Mouse (Mus musculus): ENCODE results near the gene Mrm2. TPM values are rescaled to one million over a fixed set of nuclear protein-coding genes. Genes with fewer than 3 reads are reported as not detected.

Mrm2 gene
- polyA plus RNA-seq (2015; fragmentation: Nextera tagmentation; extraction: Ambion mirVana): 19.6 and 20.2 TPM in 2 replicates

GRCm38 (mm10) chr5:140331615-140332512 is at the start of gene Mrm2:
Mrm2 (minus strand) TSS chr5:140331898.
- Histone ChIP-seq H3K4me2 (peak within 1 kb of the TSS; percentile 89), H3K4me3 (peak within 1 kb of the TSS; percentile 55), H3K36me3 (peaks cover 19% of the 10 kb centered on the region), H3K9me3 (no peaks in the 10 kb centered on the region), H3K4me1 (peaks cover 17% of the 10 kb centered on the region), H3K9ac (peak within 1 kb of the TSS; percentile 65), H3K27ac (peak within 1 kb of the TSS; percentile 89), H3K27me3 (no peaks in the 10 kb centered on the region)
- peak; percentile 68 for ATAC-seq (ENCODE audit: insufficient number of reproducible peaks, low FRiP score, low TSS enrichment, low read depth)
- WGBS: under 1% methylated on average over 39 of the region's 39 CpGs

GRCm38 (mm10) chr5:140381156-140381555 is 49.5 kb upstream of the Mrm2 start:
- H3K27ac ChIP-seq: no peak overlapping the region
- no peak overlapping the region for H3K4me2 ChIP-seq
- no peaks in the 10 kb centered on the region for H3K36me3 ChIP-seq
- H3K9ac ChIP-seq: no peak overlapping the region
- H3K9me3 ChIP-seq: no peaks in the 10 kb centered on the region
- peaks cover 11% of the 10 kb centered on the region for H3K4me1 ChIP-seq
- WGBS: 86% methylated on average over 7 of the region's 7 CpGs
- no peak overlapping the region for H3K4me3 ChIP-seq
- no peak for ATAC-seq (ENCODE audit: insufficient number of reproducible peaks, low FRiP score, low TSS enrichment, low read depth)
- H3K27me3 ChIP-seq: no peaks in the 10 kb centered on the region

- Histone ChIP-seq H3K27ac (no peak overlapping the region), H3K4me2 (no peak overlapping the region), H3K4me1 (peaks cover 10% of the 10 kb centered on the region), H3K4me3 (no peak overlapping the region), H3K9ac (no peak overlapping the region), H3K27me3 (no peaks in the 10 kb centered on the region), H3K36me3 (no peaks in the 10 kb centered on the region), H3K9me3 (no peaks in the 10 kb centered on the region)
- no peak for ATAC-seq (ENCODE audit: insufficient number of reproducible peaks, low FRiP score, low TSS enrichment, low read depth)
- WGBS: 72% methylated on average over 6 of the region's 6 CpGs
These were observed 47.6 kb upstream of the Mrm2 start for GRCm38 (mm10) chr5:140379299-140379698.

GRCm38 (mm10) chr5:140378121-140378853 is 46.6 kb upstream of the Mrm2 start:
- WGBS: 79% methylated on average over 6 of the region's 6 CpGs
- Histone ChIP-seq H3K36me3 (no peaks in the 10 kb centered on the region), H3K4me2 (no peak overlapping the region), H3K9me3 (no peaks in the 10 kb centered on the region), H3K9ac (no peak overlapping the region), H3K27me3 (no peaks in the 10 kb centered on the region), H3K4me3 (no peak overlapping the region), H3K4me1 (0 out of 2 replicates have a peak, but pooled peaks cover 3% of the 10 kb centered on the region), H3K27ac (no peak overlapping the region)
- no peak for ATAC-seq (ENCODE audit: insufficient number of reproducible peaks, low FRiP score, low TSS enrichment, low read depth)

GRCm38 (mm10) chr5:140375249-140375829 is 43.6 kb upstream of the Mrm2 start:
- H3K4me1 ChIP-seq: peaks cover 8% of the 10 kb centered on the region
- no peak overlapping the region for H3K4me3 ChIP-seq
- H3K9me3 ChIP-seq: no peaks in the 10 kb centered on the region
- H3K27ac ChIP-seq: no peak overlapping the region
- H3K36me3 ChIP-seq: no peaks in the 10 kb centered on the region
- H3K27me3 ChIP-seq: no peaks in the 10 kb centered on the region
- WGBS: 81% methylated on average over 4 of the region's 4 CpGs
- no peak overlapping the region for H3K9ac ChIP-seq
- ATAC-seq (ENCODE audit: insufficient number of reproducible peaks, low FRiP score, low TSS enrichment, low read depth): no peak
- no peak overlapping the region for H3K4me2 ChIP-seq

- no peak overlapping the region for H3K27ac ChIP-seq
- H3K4me3 ChIP-seq: no peak overlapping the region
- no peak overlapping the region for H3K4me2 ChIP-seq
- no peaks in the 10 kb centered on the region for H3K36me3 ChIP-seq
- H3K4me1 ChIP-seq: peaks cover 8% of the 10 kb centered on the region
- WGBS: 51% methylated on average over 3 of the region's 3 CpGs
- no peak for ATAC-seq (ENCODE audit: insufficient number of reproducible peaks, low FRiP score, low TSS enrichment, low read depth)
- H3K9ac ChIP-seq: no peak overlapping the region
- no peaks in the 10 kb centered on the region for H3K9me3 ChIP-seq
- no peaks in the 10 kb centered on the region for H3K27me3 ChIP-seq
These were observed 42.5 kb upstream of the Mrm2 start for GRCm38 (mm10) chr5:140374226-140374625.

GRCm38 (mm10) chr5:140373711-140374110 is 42.0 kb upstream of the Mrm2 start:
- Histone ChIP-seq H3K9ac (no peak overlapping the region), H3K4me2 (no peak overlapping the region), H3K27me3 (no peaks in the 10 kb centered on the region), H3K9me3 (no peaks in the 10 kb centered on the region), H3K36me3 (no peaks in the 10 kb centered on the region), H3K4me1 (peaks cover 8% of the 10 kb centered on the region), H3K4me3 (no peak overlapping the region), H3K27ac (no peak overlapping the region)
- ATAC-seq (ENCODE audit: insufficient number of reproducible peaks, low FRiP score, low TSS enrichment, low read depth): no peak
- 76% methylated on average over 2 of the region's 2 CpGs for WGBS

- 91% methylated on average over 3 of the region's 3 CpGs for WGBS
- H3K4me1 ChIP-seq: peaks cover 6% of the 10 kb centered on the region
- no peak overlapping the region for H3K9ac ChIP-seq
- no peak overlapping the region for H3K4me2 ChIP-seq
- no peak for ATAC-seq (ENCODE audit: insufficient number of reproducible peaks, low FRiP score, low TSS enrichment, low read depth)
- no peak overlapping the region for H3K4me3 ChIP-seq
- peak overlapping the region; percentile 69 for H3K27ac ChIP-seq
- no peaks in the 10 kb centered on the region for H3K36me3 ChIP-seq
- no peaks in the 10 kb centered on the region for H3K27me3 ChIP-seq
- H3K9me3 ChIP-seq: no peaks in the 10 kb centered on the region
These were observed 40.0 kb upstream of the Mrm2 start for GRCm38 (mm10) chr5:140371671-140372070.

GRCm38 (mm10) chr5:140370446-140371254 is 39.0 kb upstream of the Mrm2 start:
- Histone ChIP-seq H3K27me3 (no peaks in the 10 kb centered on the region), H3K4me2 (no peak overlapping the region), H3K36me3 (no peaks in the 10 kb centered on the region), H3K9ac (no peak overlapping the region), H3K27ac (peak overlapping the region; percentile 69), H3K4me3 (no peak overlapping the region), H3K4me1 (peaks cover 6% of the 10 kb centered on the region), H3K9me3 (no peaks in the 10 kb centered on the region)
- ATAC-seq (ENCODE audit: insufficient number of reproducible peaks, low FRiP score, low TSS enrichment, low read depth): no peak
- WGBS: 61% methylated on average over 6 of the region's 6 CpGs

- Histone ChIP-seq H3K9ac (no peak overlapping the region), H3K27me3 (no peaks in the 10 kb centered on the region), H3K4me2 (no peak overlapping the region), H3K36me3 (no peaks in the 10 kb centered on the region), H3K4me1 (peaks cover 6% of the 10 kb centered on the region), H3K27ac (no peak overlapping the region), H3K9me3 (no peaks in the 10 kb centered on the region), H3K4me3 (no peak overlapping the region)
- WGBS: 78% methylated on average over 2 of the region's 2 CpGs
- ATAC-seq (ENCODE audit: insufficient number of reproducible peaks, low FRiP score, low TSS enrichment, low read depth): no peak
These were observed 37.8 kb upstream of the Mrm2 start for GRCm38 (mm10) chr5:140369466-140369865.

GRCm38 (mm10) chr5:140368926-140369325 is 37.2 kb upstream of the Mrm2 start:
- H3K4me3 ChIP-seq: no peak overlapping the region
- H3K27me3 ChIP-seq: no peaks in the 10 kb centered on the region
- no peak overlapping the region for H3K9ac ChIP-seq
- no peaks in the 10 kb centered on the region for H3K9me3 ChIP-seq
- no peak overlapping the region for H3K27ac ChIP-seq
- ATAC-seq (ENCODE audit: insufficient number of reproducible peaks, low FRiP score, low TSS enrichment, low read depth): no peak
- 91% methylated on average over 4 of the region's 4 CpGs for WGBS
- H3K36me3 ChIP-seq: no peaks in the 10 kb centered on the region
- peaks cover 6% of the 10 kb centered on the region for H3K4me1 ChIP-seq
- no peak overlapping the region for H3K4me2 ChIP-seq

Measured in limb, embryonic 15.5 days (tissue).